In genomic region chr3:30277569-30277968, GRCm38 (mm10) we compare ENCODE assay signal across 21 mouse cellular contexts.
"Had no signal": no experiment of that assay in that cellular context is flagged by ENCODE, and none has a peak within 500 bp of the region (broad histone marks: within the 10 kb centered on the region; RNA-seq: fewer than 3 reads in every experiment).

No protein-coding gene starts in this region.

- H3K27ac ChIP-seq: heart, adult 2 months; hindbrain, embryonic 13.5 days; hindbrain, embryonic 15.5 days; hindbrain, postnatal 0 days; limb, embryonic 12.5 days; liver, embryonic 12.5 days; liver, embryonic 14.5 days had no signal

- H3K9ac ChIP-seq: heart, embryonic 12.5 days; hindbrain, embryonic 13.5 days; hindbrain, embryonic 15.5 days; limb, embryonic 12.5 days; liver, embryonic 12.5 days; liver, embryonic 14.5 days had no signal

- H3K4me3 ChIP-seq: heart, adult 2 months; heart, embryonic 12.5 days; hindbrain, embryonic 13.5 days; hindbrain, embryonic 15.5 days; limb, embryonic 12.5 days; liver, embryonic 12.5 days had no signal

- H3K4me1 ChIP-seq: hindbrain, embryonic 13.5 days; hindbrain, embryonic 15.5 days; liver, embryonic 12.5 days had no signal

- ATAC-seq: hindbrain, postnatal 0 days; intestine, embryonic 16.5 days; liver, embryonic 12.5 days had no signal

- DNase-seq: gastrocnemius, postnatal 14 days; gastrocnemius, postnatal 36 days; heart, adult 11 months; heart, adult 2 months; heart, postnatal 10 days; kidney, adult 11 months; kidney, adult 8-10 months; kidney, postnatal 14 days; kidney, postnatal 36 days; layer of hippocampus, adult 9-11 months; layer of hippocampus, postnatal 36 days; left cerebral cortex, postnatal 4 days; liver had no signal

- H3K9me3 ChIP-seq: heart, embryonic 12.5 days; hindbrain, embryonic 13.5 days; hindbrain, embryonic 15.5 days; limb, embryonic 12.5 days; liver, embryonic 12.5 days had no signal

- H3K4me2 ChIP-seq: heart, embryonic 12.5 days; hindbrain, embryonic 13.5 days; hindbrain, embryonic 15.5 days; limb, embryonic 12.5 days; liver, embryonic 12.5 days had no signal

- H3K36me3 ChIP-seq: heart, embryonic 12.5 days; hindbrain, embryonic 13.5 days; hindbrain, embryonic 15.5 days; limb, embryonic 12.5 days; liver, embryonic 12.5 days had no signal

- H3K27me3 ChIP-seq: heart, embryonic 12.5 days; hindbrain, embryonic 13.5 days; hindbrain, embryonic 15.5 days; limb, embryonic 12.5 days; liver, embryonic 12.5 days had no signal
